Mouse (Mus musculus): ENCODE data around the gene Lrmda.

Gene Lrmda

GRCm38 (mm10) chr14:22494866-22495265, 475.4 kb downstream of the Lrmda start:
- DNase-seq (ENCODE audit: extremely low read depth, low read depth) = no peak

GRCm38 (mm10) chr14:22495286-22495685, 475.8 kb downstream of the Lrmda start:
- no peak for DNase-seq (ENCODE audit: extremely low read depth, low read depth)

- no peak for DNase-seq (ENCODE audit: extremely low read depth, low read depth)
Observed at GRCm38 (mm10) chr14:22497636-22498131, 478.2 kb downstream of the Lrmda start.

GRCm38 (mm10) chr14:22509747-22510530, 490.4 kb downstream of the Lrmda start:
- DNase-seq (ENCODE audit: extremely low read depth, low read depth) = no peak

GRCm38 (mm10) chr14:22510531-22510785, 490.9 kb downstream of the Lrmda start:
- DNase-seq (ENCODE audit: extremely low read depth, low read depth) = no peak

GRCm38 (mm10) chr14:22514362-22515084, 495.0 kb downstream of the Lrmda start:
- DNase-seq (ENCODE audit: extremely low read depth, low read depth) = no peak

- DNase-seq (ENCODE audit: extremely low read depth, low read depth) = no peak
Observed at GRCm38 (mm10) chr14:22530706-22531105, 511.2 kb downstream of the Lrmda start.

GRCm38 (mm10) chr14:22533501-22533900, 514.0 kb downstream of the Lrmda start:
- DNase-seq (ENCODE audit: extremely low read depth, low read depth) = no peak

GRCm38 (mm10) chr14:22545887-22546675, 526.6 kb downstream of the Lrmda start:
- DNase-seq (ENCODE audit: extremely low read depth, low read depth) = no peak

GRCm38 (mm10) chr14:22546676-22546984, 527.1 kb downstream of the Lrmda start:
- DNase-seq (ENCODE audit: extremely low read depth, low read depth) = no peak

GRCm38 (mm10) chr14:22548286-22548685, 528.8 kb downstream of the Lrmda start:
- DNase-seq (ENCODE audit: extremely low read depth, low read depth) = no peak

- DNase-seq (ENCODE audit: extremely low read depth, low read depth) = no peak
Observed at GRCm38 (mm10) chr14:22549166-22549565, 529.7 kb downstream of the Lrmda start.

GRCm38 (mm10) chr14:22552358-22552757, 532.8 kb downstream of the Lrmda start:
- no peak for DNase-seq (ENCODE audit: extremely low read depth, low read depth)

- DNase-seq (ENCODE audit: extremely low read depth, low read depth) = no peak
Observed at GRCm38 (mm10) chr14:22552841-22553240, 533.3 kb downstream of the Lrmda start.

GRCm38 (mm10) chr14:22553717-22554116, 534.2 kb downstream of the Lrmda start:
- no peak for DNase-seq (ENCODE audit: extremely low read depth, low read depth)

- no peak for DNase-seq (ENCODE audit: extremely low read depth, low read depth)
Observed at GRCm38 (mm10) chr14:22572486-22572885, 553.0 kb downstream of the Lrmda start.

GRCm38 (mm10) chr14:22573585-22573984, 554.1 kb downstream of the Lrmda start:
- no peak for DNase-seq (ENCODE audit: extremely low read depth, low read depth)

- DNase-seq (ENCODE audit: extremely low read depth, low read depth) = no peak
Observed at GRCm38 (mm10) chr14:22574006-22574405, 554.5 kb downstream of the Lrmda start.

GRCm38 (mm10) chr14:22576441-22576840, 556.9 kb downstream of the Lrmda start:
- no peak for DNase-seq (ENCODE audit: extremely low read depth, low read depth)

GRCm38 (mm10) chr14:22577411-22578037, 558.0 kb downstream of the Lrmda start:
- no peak for DNase-seq (ENCODE audit: extremely low read depth, low read depth)

GRCm38 (mm10) chr14:22578224-22578623, 558.7 kb downstream of the Lrmda start:
- DNase-seq (ENCODE audit: extremely low read depth, low read depth) = peak; percentile 25

- no peak for DNase-seq (ENCODE audit: extremely low read depth, low read depth)
Observed at GRCm38 (mm10) chr14:22578986-22579385, 559.5 kb downstream of the Lrmda start.
